Mouse (Mus musculus): Measurements from ENCODE around the gene Bst2.

The Bst2 gene

DNA sequence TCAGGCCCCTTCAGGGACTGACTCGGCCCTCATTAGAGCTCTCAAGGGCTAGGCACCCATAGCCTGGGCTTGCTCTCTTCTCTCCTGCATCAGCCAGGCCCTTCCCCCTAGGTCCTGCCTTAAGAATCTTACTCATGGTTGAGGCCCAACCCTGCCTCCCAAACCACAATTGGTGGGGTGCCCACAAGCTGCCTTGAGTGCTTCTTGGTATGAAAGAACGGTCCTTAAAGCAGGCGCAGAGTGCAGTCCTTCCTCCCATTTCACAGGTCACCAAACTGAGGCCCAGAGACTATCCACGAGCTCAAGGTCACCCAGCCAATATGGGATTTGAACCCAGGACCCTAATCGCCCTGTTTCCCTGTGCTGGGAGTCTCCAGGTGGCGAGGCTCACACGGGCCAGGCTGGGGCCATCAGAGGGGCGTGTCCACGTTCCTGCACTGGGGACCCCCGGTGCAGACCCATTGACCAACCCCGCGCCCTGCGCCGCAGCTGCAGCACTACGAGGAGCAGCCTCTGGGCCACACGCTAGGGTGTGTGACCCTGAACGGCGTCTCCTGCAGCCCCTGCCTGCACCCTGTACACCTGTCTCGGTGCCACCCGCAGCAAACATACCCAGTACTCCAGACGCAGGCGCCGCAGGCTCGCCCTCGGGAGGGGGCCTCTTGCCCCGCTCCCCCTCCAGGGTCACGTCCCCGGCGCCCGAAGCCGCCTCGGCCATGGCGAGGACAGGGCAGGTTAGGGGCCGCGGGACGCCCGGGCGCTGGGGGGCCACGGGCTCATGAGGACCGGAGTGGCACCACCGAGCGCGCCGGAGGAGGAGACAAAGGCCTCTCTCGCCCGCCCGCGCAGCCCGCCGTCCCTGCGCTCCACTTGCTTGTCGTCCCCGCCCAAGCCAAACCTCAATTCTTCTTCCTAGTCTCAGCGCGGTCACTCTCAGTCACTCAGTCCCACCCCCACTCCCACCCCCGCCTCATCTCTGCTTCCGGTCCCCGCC is 51.8 kb downstream of the Bst2 start, which contains the start of gene Ano8:
TSS of gene Ano8 (minus strand) at position 822 of the 994 bp plus-strand sequence.
- in situ Hi-C loops (cut with MboI): no loop called here

DNA sequence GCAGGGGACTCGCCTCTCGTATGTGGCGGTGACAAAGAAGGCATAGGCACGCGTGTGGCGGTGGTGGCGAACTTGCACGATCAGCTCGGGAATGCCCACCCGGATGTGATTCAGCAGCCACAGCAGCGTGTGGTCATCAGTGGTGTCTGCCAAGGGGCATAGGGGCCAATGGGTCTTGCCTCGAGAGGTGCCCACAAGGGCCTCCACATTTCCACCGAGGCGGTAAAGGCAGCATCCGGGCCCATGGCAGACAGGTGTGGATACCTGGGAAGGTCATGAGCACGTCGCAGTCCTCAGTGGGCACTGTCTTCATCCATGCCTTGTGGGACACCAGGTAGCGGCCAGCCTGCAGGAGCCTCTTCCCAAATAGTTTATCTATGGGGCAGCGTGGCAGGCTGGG is 52.5 kb downstream of the Bst2 start:
- in situ Hi-C loops (cut with MboI): no loop called here

Data from mature B cell (primary cell).